Mouse (Mus musculus) bone marrow, adult 2 months (tissue): ENCODE measurements around the gene Ppil2.

ENCODE experiments used
- CTCF ChIP-seq: fragments of 200-500 bp; IDR thresholded peaks from 2 replicates; pipeline ENCODE4 v1.5.1; 2011; ENCODE audit warnings: low read length, control low read depth; ENCODE audit not compliant: control insufficient read depth, insufficient read depth
- POLR2A ChIP-seq: fragments of 200-500 bp; IDR thresholded peaks from 2 replicates; pipeline ENCODE4 v1.6.1; 2011; ENCODE audit warnings: low read depth, mild to moderate bottlenecking, control low read depth, low read length, borderline replicate concordance; ENCODE audit not compliant: control insufficient read depth

DNA sequence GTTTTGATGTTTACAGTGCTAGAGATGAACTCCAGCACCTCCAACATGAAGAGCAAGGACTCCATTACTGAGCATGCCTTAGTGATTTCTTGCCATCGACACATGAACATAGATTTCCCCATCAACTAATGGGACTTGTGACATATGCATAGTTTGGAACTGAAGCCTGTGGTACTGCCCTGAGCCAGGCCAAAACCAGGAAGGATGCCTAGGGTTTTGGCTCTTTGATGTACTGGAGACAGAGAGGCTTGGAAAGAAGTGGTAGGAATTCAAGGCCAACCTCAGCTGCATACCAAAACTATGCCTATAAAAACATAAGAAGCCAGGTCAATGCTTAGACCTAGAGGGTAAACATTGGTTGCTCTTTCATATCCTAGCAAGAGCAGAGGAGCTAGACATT, 61.2 kb downstream of the Ppil2 start:
- TF ChIP-seq CTCF = no peak
- TF ChIP-seq POLR2A = no peak
